Mouse (Mus musculus) hindbrain, embryonic 12.5 days (tissue): Measurements from ENCODE around the gene Fam71d. TPM values are rescaled to one million over a fixed set of nuclear protein-coding genes. Genes with fewer than 3 reads are reported as not detected.

Source experiments
- polyA plus RNA-seq: library from polyadenylated mRNA; unstranded; fragments of >200 nt; fragmentation: Nextera tagmentation; extraction: Ambion mirVana; gene quantifications from 2 replicates; pipeline ENCODE4 v1.2.1, GENCODE M21; 2016

Fam71d gene
- polyA plus RNA-seq, 1 experiment from 2014 or later: 0.26 TPM

Other genes with a start within 250 kb of the Fam71d start
- gene Mpp5, start 57.4 kb downstream of the Fam71d start, polyA plus RNA-seq: 26.2 and 28.5 TPM in 2 replicates
- gene Atp6v1d, start 170.1 kb downstream of the Fam71d start, polyA plus RNA-seq: 95.4 and 98.4 TPM in 2 replicates
- gene Eif2s1, start 170.3 kb downstream of the Fam71d start, polyA plus RNA-seq: 161 TPM in 2 replicates
- gene Plek2, start 215.4 kb downstream of the Fam71d start, polyA plus RNA-seq: 2.5 and 2.6 TPM in 2 replicates